Mouse (Mus musculus): ENCODE measurements around the gene Akip1.

DNA sequence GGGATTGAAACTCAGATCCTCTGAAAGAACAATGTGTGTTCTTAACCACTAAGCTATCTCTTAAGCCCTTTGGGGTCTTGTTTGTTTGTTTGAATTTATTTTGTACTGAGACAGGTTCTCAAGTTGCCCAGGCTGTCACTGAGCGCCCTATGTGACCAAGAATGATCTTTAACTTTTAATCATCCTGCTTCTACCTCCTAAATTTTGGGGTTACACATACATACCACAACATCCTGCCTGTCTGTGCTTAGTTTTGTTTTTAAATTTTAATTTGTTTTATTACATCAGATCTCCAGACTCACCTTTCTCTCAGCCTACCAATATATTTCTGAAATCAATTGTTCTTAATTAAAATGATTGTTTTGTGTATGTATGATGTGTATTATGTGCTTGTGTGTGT is 37.6 kb downstream of the Akip1 start:
- no peak for TF ChIP-seq ZNF384 (IDR thresholded peaks at IDR 0.05; ENCODE audit: low read depth, low read length)
- TF ChIP-seq MAFK (IDR thresholded peaks at IDR 0.05; ENCODE audit: insufficient read depth, low read depth, low read length) = no peak
